Mouse (Mus musculus) heart, postnatal 25 days (tissue): ENCODE measurements at regions not wholly inside any gene's neighbourhood (a gene's known extent, or its start where the extent isn't known, plus 50 kb on each side); places are given as distances from the start of the nearest gene placed in this dataset.

Source experiments
- DNase-seq: peaks from one replicate; pipeline ENCODE4 v3.0.0; 2022; ENCODE audit warnings: low spot score
- intact Hi-C: fragments of 180-260 bp; cut with DNase I; formaldehyde crosslinking; loops from one replicate; pipeline ENCODE4 v1.15.1; 2025

GRCm38 (mm10) chr3:101163160-101163990 lies 53.3 kb upstream of the Ptgfrn start:
- DNase-seq, result no peak
- intact Hi-C loops, result loop anchor here (2.0 to 5.0 kb wide), 2 partner anchors 51 to 131 kb away; partner anchors contain the start of gene Ptgfrn

GRCm38 (mm10) chr3:101162536-101163159 lies 52.6 kb upstream of the Ptgfrn start:
- intact Hi-C loops, result loop anchor here (2.0 to 5.0 kb wide), 2 partner anchors 50 to 132 kb away; partner anchors contain the start of gene Ptgfrn

GRCm38 (mm10) chr3:101161941-101162531 lies 52.0 kb upstream of the Ptgfrn start:
- DNase-seq, result peak; percentile 43
- intact Hi-C loops, result loop anchor here (2.0 to 5.0 kb wide), 3 partner anchors 50 to 187 kb away; partner anchors contain the start of gene Ptgfrn

More at GRCm38 (mm10) chr3:101162536-101163159, 52.6 kb upstream of the Ptgfrn start:
- DNase-seq, result no peak

- intact Hi-C loops, result loop anchor here (2.0 to 5.0 kb wide), 2 partner anchors 49 to 187 kb away; partner anchors contain the start of gene Ptgfrn
- DNase-seq, result no peak
Measured at GRCm38 (mm10) chr3:101161421-101161940, 51.4 kb upstream of the Ptgfrn start.
